Mouse (Mus musculus) spleen, adult 2 months (tissue): Measurements from ENCODE around the gene Nmt1.

ENCODE experiments used
- CTCF ChIP-seq: fragments of 200-500 bp; IDR thresholded peaks from 2 replicates; pipeline ENCODE4 v1.5.1; 2011; ENCODE audit warnings: mild to moderate bottlenecking, inconsistent platforms; ENCODE audit not compliant: insufficient read depth, insufficient read length, insufficient replicate concordance; ENCODE audit errors: extremely low read depth
- POLR2A ChIP-seq: fragments of 200-500 bp; IDR thresholded peaks from 2 replicates; pipeline ENCODE4 v1.6.1; 2011; ENCODE audit warnings: low read depth, low read length, inconsistent platforms

GRCm38 (mm10) chr11:103070322-103070880 is 42.4 kb downstream of the Nmt1 start:
- no peak for TF ChIP-seq CTCF
- no peak for TF ChIP-seq POLR2A
